11 mouse cellular contexts compared by ENCODE assay signal in the genomic region with DNA sequence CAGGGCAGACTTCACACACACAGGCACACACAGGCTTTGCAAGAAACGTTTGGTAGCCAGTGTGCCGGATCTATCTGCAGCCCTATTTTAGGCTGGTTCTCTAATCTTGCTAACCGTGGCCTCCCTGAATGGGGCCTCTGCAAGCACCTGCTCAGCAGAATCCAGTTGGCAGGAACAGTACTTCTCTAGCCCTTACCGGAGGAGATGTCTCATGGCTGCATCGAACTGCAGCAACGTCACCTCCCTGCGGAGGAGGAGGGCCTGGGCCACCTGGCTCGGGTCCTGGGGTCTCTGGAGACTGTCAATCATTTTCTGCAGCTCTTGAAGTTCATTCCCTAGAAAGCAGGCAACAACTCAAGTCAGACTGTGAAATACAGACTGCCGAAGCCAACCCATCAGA.
DNase-seq lines count a peak whose midpoint lies in the region; ATAC-seq lines count a peak whose summit lies in the region.
"Had no signal": no experiment of that assay in that cellular context is flagged by ENCODE, and none has a peak within 500 bp of the region (broad histone marks: within the 10 kb centered on the region; RNA-seq: fewer than 3 reads in every experiment).

No protein-coding gene starts in this region.

- DNase-seq in adrenal gland, postnatal 10 days = peak; percentile 24
- DNase-seq in adrenal gland, adult 2 months = no peak
- DNase-seq in brain, adult 2 months (ENCODE audit: low read depth, low spot score) = peak; percentile 73
- DNase-seq in gastrocnemius, postnatal 10 days = peak; percentile 27
- peak; percentile 37 to 44 for DNase-seq in heart, postnatal 14 days
- DNase-seq in MN1 (ENCODE audit: low spot score) = no peak
- DNase-seq in midbrain, embryonic 14.5 days = no peak
- DNase-seq: lung, postnatal 10 days; spleen, adult 18-20 months had no signal

- intact Hi-C loops in heart, postnatal 14 days (cut with DNase I) = loop anchor here (5.0 kb wide), 1 partner anchor 76 kb away; no protein-coding TSS in a partner anchor

- no peaks in the 10 kb centered on the region for H3K27me3 ChIP-seq in midbrain, embryonic 14.5 days (ENCODE audit: control insufficient read depth, insufficient read depth, low read length)
- no peaks in the 10 kb centered on the region for H3K27me3 ChIP-seq in forebrain, embryonic 15.5 days
- H3K27me3 ChIP-seq: hindbrain, embryonic 15.5 days had no signal

- no peak overlapping the region for H3K9ac ChIP-seq in midbrain, embryonic 14.5 days (replicated peaks; ENCODE audit: low read length)
- H3K9ac ChIP-seq in forebrain, embryonic 15.5 days (replicated peaks) = no peak overlapping the region
- H3K9ac ChIP-seq: hindbrain, embryonic 15.5 days had no signal

- H3K4me1 ChIP-seq in midbrain, embryonic 14.5 days (ENCODE audit: control insufficient read depth, insufficient read depth, low read length) = no peaks in the 10 kb centered on the region
- peaks cover 6% of the 10 kb centered on the region; the same call in 1 of the 2 replicates for H3K4me1 ChIP-seq in forebrain, embryonic 15.5 days
- H3K4me1 ChIP-seq: hindbrain, embryonic 15.5 days had no signal

- no peak overlapping the region for H3K4me2 ChIP-seq in midbrain, embryonic 14.5 days (ENCODE audit: low read length)
- H3K4me2 ChIP-seq in forebrain, embryonic 15.5 days (replicated peaks) = no peak overlapping the region
- H3K4me2 ChIP-seq: hindbrain, embryonic 15.5 days had no signal

- H3K9me3 ChIP-seq in midbrain, embryonic 14.5 days (ENCODE audit: control insufficient read depth, low read length) = no peaks in the 10 kb centered on the region
- H3K9me3 ChIP-seq in forebrain, embryonic 15.5 days = no peaks in the 10 kb centered on the region
- H3K9me3 ChIP-seq: hindbrain, embryonic 15.5 days had no signal

- no peak overlapping the region for H3K27ac ChIP-seq in midbrain, embryonic 14.5 days (replicated peaks; ENCODE audit: low read depth, low read length)
- H3K27ac ChIP-seq in forebrain, embryonic 15.5 days (replicated peaks) = no peak overlapping the region
- H3K27ac ChIP-seq: hindbrain, embryonic 15.5 days had no signal

- no peak for ATAC-seq in midbrain, embryonic 14.5 days (ENCODE audit: low FRiP score, low TSS enrichment)
- ATAC-seq in forebrain, embryonic 15.5 days (replicated peaks) = no peak

- no peak overlapping the region for H3K4me3 ChIP-seq in midbrain, embryonic 14.5 days (replicated peaks; ENCODE audit: low read depth, low read length)
- H3K4me3 ChIP-seq in forebrain, embryonic 15.5 days = no peak overlapping the region
- H3K4me3 ChIP-seq: hindbrain, embryonic 15.5 days had no signal

- WGBS in midbrain, embryonic 14.5 days = 49% methylated on average over 9 of the region's 9 CpGs
- 47% methylated on average over 9 of the region's 9 CpGs for WGBS in forebrain, embryonic 15.5 days

- H3K36me3 ChIP-seq in midbrain, embryonic 14.5 days (ENCODE audit: control insufficient read depth, insufficient read depth, low read length) = no peaks in the 10 kb centered on the region
- no peaks in the 10 kb centered on the region for H3K36me3 ChIP-seq in forebrain, embryonic 15.5 days
- H3K36me3 ChIP-seq: hindbrain, embryonic 15.5 days had no signal

Comparison
In these comparisons a context has a peak if more than half of its experiments do, and no peak if none do; other contexts are left out.
1. DNase-seq: peak in adrenal gland, postnatal 10 days (single experiment), brain, adult 2 months (single experiment), gastrocnemius, postnatal 10 days (single experiment) and heart, postnatal 14 days (2 of 2); none in adrenal gland, adult 2 months (single experiment), MN1 (single experiment) and midbrain, embryonic 14.5 days (single experiment).